Mouse (Mus musculus): ENCODE data around the gene Nsf. TPM values are rescaled to one million over a fixed set of nuclear protein-coding genes. Genes with fewer than 3 reads are reported as not detected.

Gene Nsf
- polyA plus RNA-seq, 1 experiment from 2014 or later: 47.6 TPM

- no peak for DNase-seq (ENCODE audit: low spot score)
- Histone ChIP-seq H3K4me3 (ENCODE audit: low read depth, low read length) (no peak overlapping the region), H3K4me2 (ENCODE audit: low read depth, low read length) (no peak overlapping the region), H3K4me1 (ENCODE audit: control insufficient read depth, insufficient read depth, low read length) (no peaks in the 10 kb centered on the region), H3K27me3 (ENCODE audit: control insufficient read depth, insufficient read depth, low read length) (no peaks in the 10 kb centered on the region), H3K27ac (replicated peaks; ENCODE audit: low read depth, low read length) (no peak overlapping the region), H3K9me3 (replicated peaks; ENCODE audit: control insufficient read depth, low read length) (no peaks in the 10 kb centered on the region), H3K9ac (replicated peaks; ENCODE audit: low read length) (no peak overlapping the region), H3K36me3 (replicated peaks; ENCODE audit: control insufficient read depth, insufficient read depth, low read depth, low read length) (peaks cover 4% of the 10 kb centered on the region)
- no peak for ATAC-seq (replicated peaks; ENCODE audit: insufficient number of reproducible peaks, low FRiP score, low TSS enrichment, low read depth)
- WGBS: 93% methylated on average over 6 of the region's 6 CpGs
These were observed 126.7 kb downstream of the Nsf start for GRCm38 (mm10) chr11:103827201-103827600.

- no peak overlapping the region for H3K4me3 ChIP-seq (ENCODE audit: low read depth, low read length)
- no peaks in the 10 kb centered on the region for H3K4me1 ChIP-seq (ENCODE audit: control insufficient read depth, insufficient read depth, low read length)
- no peak for DNase-seq (ENCODE audit: low spot score)
- peaks cover 14% of the 10 kb centered on the region for H3K27me3 ChIP-seq (ENCODE audit: control insufficient read depth, insufficient read depth, low read length)
- no peaks in the 10 kb centered on the region for H3K36me3 ChIP-seq (replicated peaks; ENCODE audit: control insufficient read depth, insufficient read depth, low read depth, low read length)
- WGBS: 85% methylated on average over 8 of the region's 8 CpGs
- ATAC-seq (replicated peaks; ENCODE audit: insufficient number of reproducible peaks, low FRiP score, low TSS enrichment, low read depth): no peak
- no peak overlapping the region for H3K27ac ChIP-seq (replicated peaks; ENCODE audit: low read depth, low read length)
- H3K9ac ChIP-seq (replicated peaks; ENCODE audit: low read length): no peak overlapping the region
- H3K4me2 ChIP-seq (ENCODE audit: low read depth, low read length): no peak overlapping the region
- H3K9me3 ChIP-seq (replicated peaks; ENCODE audit: control insufficient read depth, low read length): no peaks in the 10 kb centered on the region
These were observed 137.1 kb downstream of the Nsf start for GRCm38 (mm10) chr11:103816719-103817118.

- Histone ChIP-seq H3K4me2 (ENCODE audit: low read depth, low read length) (no peak overlapping the region), H3K27ac (replicated peaks; ENCODE audit: low read depth, low read length) (no peak overlapping the region), H3K9ac (replicated peaks; ENCODE audit: low read length) (no peak overlapping the region), H3K27me3 (ENCODE audit: control insufficient read depth, insufficient read depth, low read length) (peaks cover 21% of the 10 kb centered on the region), H3K4me1 (ENCODE audit: control insufficient read depth, insufficient read depth, low read length) (no peaks in the 10 kb centered on the region), H3K9me3 (replicated peaks; ENCODE audit: control insufficient read depth, low read length) (no peaks in the 10 kb centered on the region), H3K4me3 (ENCODE audit: low read depth, low read length) (no peak overlapping the region), H3K36me3 (replicated peaks; ENCODE audit: control insufficient read depth, insufficient read depth, low read depth, low read length) (no peaks in the 10 kb centered on the region)
- ATAC-seq (replicated peaks; ENCODE audit: insufficient number of reproducible peaks, low FRiP score, low TSS enrichment, low read depth) (no peak), DNase-seq (ENCODE audit: low spot score) (no peak)
- WGBS: 74% methylated on average over 13 of the region's 13 CpGs
These were observed 137.9 kb downstream of the Nsf start for GRCm38 (mm10) chr11:103815986-103816385.

- DNase-seq (ENCODE audit: low spot score) (no peak), ATAC-seq (replicated peaks; ENCODE audit: insufficient number of reproducible peaks, low FRiP score, low TSS enrichment, low read depth) (no peak)
- no peak overlapping the region for H3K9ac ChIP-seq (replicated peaks; ENCODE audit: low read length)
- H3K4me2 ChIP-seq (ENCODE audit: low read depth, low read length): no peak overlapping the region
- no peak overlapping the region for H3K27ac ChIP-seq (replicated peaks; ENCODE audit: low read depth, low read length)
- WGBS: 27% methylated on average over 3 of the region's 3 CpGs
- no peak overlapping the region for H3K4me3 ChIP-seq (ENCODE audit: low read depth, low read length)
- H3K9me3 ChIP-seq (replicated peaks; ENCODE audit: control insufficient read depth, low read length): no peaks in the 10 kb centered on the region
- H3K36me3 ChIP-seq (replicated peaks; ENCODE audit: control insufficient read depth, insufficient read depth, low read depth, low read length): no peaks in the 10 kb centered on the region
- peaks cover 3% of the 10 kb centered on the region; the same call in 1 of the 2 replicates for H3K4me1 ChIP-seq (ENCODE audit: control insufficient read depth, insufficient read depth, low read length)
- peaks cover 33% of the 10 kb centered on the region for H3K27me3 ChIP-seq (ENCODE audit: control insufficient read depth, insufficient read depth, low read length)
These were observed 139.0 kb downstream of the Nsf start for GRCm38 (mm10) chr11:103814808-103815207.

GRCm38 (mm10) chr11:103811246-103811645 lies 142.6 kb downstream of the Nsf start:
- Histone ChIP-seq H3K4me3 (ENCODE audit: low read depth, low read length) (no peak overlapping the region), H3K36me3 (replicated peaks; ENCODE audit: control insufficient read depth, insufficient read depth, low read depth, low read length) (no peaks in the 10 kb centered on the region), H3K4me2 (ENCODE audit: low read depth, low read length) (no peak overlapping the region), H3K9me3 (replicated peaks; ENCODE audit: control insufficient read depth, low read length) (no peaks in the 10 kb centered on the region), H3K4me1 (ENCODE audit: control insufficient read depth, insufficient read depth, low read length) (peaks cover 7% of the 10 kb centered on the region; the same call in 1 of the 2 replicates), H3K27ac (replicated peaks; ENCODE audit: low read depth, low read length) (no peak overlapping the region), H3K9ac (replicated peaks; ENCODE audit: low read length) (no peak overlapping the region), H3K27me3 (ENCODE audit: control insufficient read depth, insufficient read depth, low read length) (peaks cover 57% of the 10 kb centered on the region)
- 39% methylated on average over 25 of the region's 25 CpGs for WGBS
- ATAC-seq (replicated peaks; ENCODE audit: insufficient number of reproducible peaks, low FRiP score, low TSS enrichment, low read depth): no peak
- no peak for DNase-seq (ENCODE audit: low spot score)

- H3K4me2 ChIP-seq (ENCODE audit: low read depth, low read length): peak overlapping the region; percentile 98
- H3K27ac ChIP-seq (replicated peaks; ENCODE audit: low read depth, low read length): no peak overlapping the region
- H3K4me1 ChIP-seq (ENCODE audit: control insufficient read depth, insufficient read depth, low read length): peaks cover 7% of the 10 kb centered on the region; the same call in 1 of the 2 replicates
- ATAC-seq (replicated peaks; ENCODE audit: insufficient number of reproducible peaks, low FRiP score, low TSS enrichment, low read depth): no peak
- peak overlapping the region; percentile 54 for H3K4me3 ChIP-seq (ENCODE audit: low read depth, low read length)
- DNase-seq (ENCODE audit: low spot score): no peak
- H3K9me3 ChIP-seq (replicated peaks; ENCODE audit: control insufficient read depth, low read length): no peaks in the 10 kb centered on the region
- 14% methylated on average over 12 of the region's 12 CpGs for WGBS
- peaks cover 57% of the 10 kb centered on the region for H3K27me3 ChIP-seq (ENCODE audit: control insufficient read depth, insufficient read depth, low read length)
- H3K9ac ChIP-seq (replicated peaks; ENCODE audit: low read length): peak overlapping the region; percentile 56; the same call in 1 of the 2 replicates
- no peaks in the 10 kb centered on the region for H3K36me3 ChIP-seq (replicated peaks; ENCODE audit: control insufficient read depth, insufficient read depth, low read depth, low read length)
These were observed 143.2 kb downstream of the Nsf start for GRCm38 (mm10) chr11:103810631-103811030.

GRCm38 (mm10) chr11:103809611-103810598 lies 144.0 kb downstream of the Nsf start:
- no peak; the same call in 1 of the 2 replicates for ATAC-seq (replicated peaks; ENCODE audit: insufficient number of reproducible peaks, low FRiP score, low TSS enrichment, low read depth)
- H3K4me1 ChIP-seq (ENCODE audit: control insufficient read depth, insufficient read depth, low read length): peaks cover 7% of the 10 kb centered on the region; the same call in 1 of the 2 replicates

More at GRCm38 (mm10) chr11:103809611-103810598, 144.0 kb downstream of the Nsf start:
- Histone ChIP-seq H3K9ac (replicated peaks; ENCODE audit: low read length) (peak overlapping the region; percentile 56), H3K4me3 (ENCODE audit: low read depth, low read length) (peak overlapping the region; percentile 54), H3K27me3 (ENCODE audit: control insufficient read depth, insufficient read depth, low read length) (peaks cover 57% of the 10 kb centered on the region), H3K27ac (replicated peaks; ENCODE audit: low read depth, low read length) (no peak overlapping the region; the same call in 1 of the 2 replicates), H3K36me3 (replicated peaks; ENCODE audit: control insufficient read depth, insufficient read depth, low read depth, low read length) (no peaks in the 10 kb centered on the region), H3K9me3 (replicated peaks; ENCODE audit: control insufficient read depth, low read length) (no peaks in the 10 kb centered on the region), H3K4me2 (ENCODE audit: low read depth, low read length) (peak overlapping the region; percentile 98)
- DNase-seq (ENCODE audit: low spot score): peak; percentile 54
- under 1% methylated on average over 85 of the region's 107 CpGs for WGBS

Data from embryonic facial prominence, embryonic 11.5 days (tissue).